Mouse (Mus musculus): ENCODE measurements around the gene Tsacc.
A peak's percentile ranks its signal among the peaks of the same experiment; 100 is the strongest.

- TF ChIP-seq CTCF (IDR thresholded peaks at IDR 0.05; ENCODE audit: low read depth, low read length) = peak; percentile 98
- no peak for TF ChIP-seq POLR2A (IDR thresholded peaks at IDR 0.05; ENCODE audit: borderline replicate concordance, low read depth, low read length)
Observed at GRCm38 (mm10) chr3:88244071-88244470, 52.7 kb downstream of the Tsacc start.
